Mouse (Mus musculus) liver, adult 2 months (tissue): Measurements from ENCODE around the gene Kcnc1. TPM values are rescaled to one million over a fixed set of nuclear protein-coding genes. Genes with fewer than 3 reads are reported as not detected.

Experiments
- DNase-seq: peaks from one replicate; pipeline ENCODE4 v3.0.0-alpha.2; 2011; ENCODE audit warnings: low read depth, low spot score; ENCODE audit errors: extremely low read depth
- H3K27ac ChIP-seq: fragments of 200-500 bp; replicated peaks from 2 replicates; pipeline ENCODE4 v1.5.1; 2012; ENCODE audit warnings: low read depth, mild to moderate bottlenecking, control low read depth, inconsistent platforms, low read length; ENCODE audit not compliant: insufficient read depth
- H3K27me3 ChIP-seq: fragments of 200-500 bp; 2 replicates; pipeline ENCODE4 v1.6.1; 2012; ENCODE audit warnings: mild to moderate bottlenecking, moderate library complexity, low read length, inconsistent platforms; ENCODE audit not compliant: control insufficient read depth, insufficient read depth
- H3K36me3 ChIP-seq: fragments of 200-500 bp; 2 replicates; pipeline ENCODE4 v1.6.1; 2012; ENCODE audit warnings: low read length, inconsistent platforms; ENCODE audit not compliant: control insufficient read depth, insufficient read depth
- H3K4me1 ChIP-seq: fragments of 200-500 bp; 2 replicates; pipeline ENCODE4 v1.6.1; 2011; ENCODE audit warnings: low read length; ENCODE audit not compliant: control insufficient read depth, insufficient read depth
- H3K4me3 ChIP-seq: fragments of 200-500 bp; 2 replicates; pipeline ENCODE4 v1.5.1; 2011; ENCODE audit warnings: low read depth, mild to moderate bottlenecking, control low read depth, low read length, moderate library complexity; ENCODE audit not compliant: insufficient read depth
- H3K79me2 ChIP-seq: fragments of 200-500 bp; 2 replicates; pipeline ENCODE4 v1.6.1; 2012; ENCODE audit warnings: inconsistent platforms, mild to moderate bottlenecking, low read length, moderate library complexity; ENCODE audit not compliant: control insufficient read depth, insufficient read depth
- H3K9ac ChIP-seq: fragments of 200-500 bp; 2 replicates; pipeline ENCODE4 v1.6.1; 2012; ENCODE audit warnings: low read depth, mild to moderate bottlenecking, control low read depth, inconsistent platforms, low read length
- CTCF ChIP-seq: fragments of 200-500 bp; IDR thresholded peaks from 2 replicates; pipeline ENCODE4 v1.5.1; 2011; ENCODE audit warnings: low read depth, low read length, control low read depth
- POLR2A ChIP-seq: fragments of 200-500 bp; IDR thresholded peaks from 2 replicates; pipeline ENCODE4 v1.6.1; 2011; ENCODE audit warnings: low read length, control low read depth; ENCODE audit not compliant: insufficient read depth; ENCODE audit errors: extremely low read depth
- WGBS: fragments of 180-500 bp; shearing (Covaris S2); methylation state at CpG from one replicate; pipeline ENCODE4 v1.1.7; 2018; 5-methylcytosine and 5-hydroxymethylcytosine counted together
- polyA plus RNA-seq: library from polyadenylated mRNA; depleted of rRNA; stranded (reverse); fragments of >200 nt; gene quantifications from 2 replicates; pipeline ENCODE4 v1.2.3, GENCODE M21; 2012
- total RNA-seq: library from RNA; depleted of rRNA; stranded (reverse); fragments of >200 nt; gene quantifications from 2 replicates; pipeline ENCODE4 v1.2.3, GENCODE M21; 2014

Gene Kcnc1
- total and polyA plus RNA-seq, 2 experiments = under 0.01 TPM; not detected in 1

DNA sequence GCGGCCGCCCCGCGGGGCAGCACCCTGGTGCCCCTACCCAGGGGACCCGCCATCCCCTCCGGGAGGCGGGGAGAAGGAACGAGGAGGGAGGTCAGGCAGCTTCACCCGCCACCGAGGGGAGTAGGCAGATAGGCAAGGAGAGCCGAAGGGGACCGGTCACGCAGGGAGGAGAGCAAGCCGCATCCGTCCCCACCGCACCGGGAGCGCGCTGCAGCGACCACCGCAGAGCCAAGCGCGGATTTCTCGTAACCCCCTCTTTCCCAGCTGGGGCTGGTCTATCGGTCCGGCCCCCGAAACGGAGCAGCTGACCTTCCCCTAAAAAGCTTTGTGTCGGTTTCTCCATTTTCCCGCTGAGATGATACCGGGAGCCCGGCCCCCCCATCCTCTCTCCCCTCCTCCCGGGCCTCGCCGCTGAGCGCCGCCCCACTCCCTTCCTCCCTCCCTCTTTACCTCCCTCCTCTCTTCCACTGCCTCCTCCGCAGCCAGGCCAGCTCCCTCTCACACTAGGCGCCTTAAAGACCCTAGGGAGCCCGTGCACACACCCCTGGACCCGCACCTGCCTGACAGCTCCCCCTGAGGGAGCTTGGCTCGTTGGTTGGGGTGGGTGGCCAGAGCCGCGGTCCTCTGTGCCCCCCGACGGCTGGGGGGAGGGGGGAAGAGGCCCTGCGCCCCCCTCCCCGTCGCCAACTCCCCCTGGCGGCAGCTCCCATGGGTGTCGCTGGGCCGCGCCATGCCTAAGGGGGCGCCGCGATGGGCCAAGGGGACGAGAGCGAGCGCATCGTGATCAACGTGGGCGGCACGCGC is 833 bp downstream of the Kcnc1 start:
- H3K27me3 ChIP-seq = peaks cover 29% of the 10 kb centered on the region
- H3K4me3 ChIP-seq = no peak overlapping the region
- H3K79me2 ChIP-seq = no peaks in the 10 kb centered on the region
- WGBS = 5% methylated on average over 63 of the region's 64 CpGs
- TF ChIP-seq POLR2A (no peak), CTCF (no peak)
- no peaks in the 10 kb centered on the region for H3K4me1 ChIP-seq
- H3K36me3 ChIP-seq = no peaks in the 10 kb centered on the region
- no peak for DNase-seq
- no peak overlapping the region for H3K27ac ChIP-seq
- H3K9ac ChIP-seq = no peak overlapping the region

DNA sequence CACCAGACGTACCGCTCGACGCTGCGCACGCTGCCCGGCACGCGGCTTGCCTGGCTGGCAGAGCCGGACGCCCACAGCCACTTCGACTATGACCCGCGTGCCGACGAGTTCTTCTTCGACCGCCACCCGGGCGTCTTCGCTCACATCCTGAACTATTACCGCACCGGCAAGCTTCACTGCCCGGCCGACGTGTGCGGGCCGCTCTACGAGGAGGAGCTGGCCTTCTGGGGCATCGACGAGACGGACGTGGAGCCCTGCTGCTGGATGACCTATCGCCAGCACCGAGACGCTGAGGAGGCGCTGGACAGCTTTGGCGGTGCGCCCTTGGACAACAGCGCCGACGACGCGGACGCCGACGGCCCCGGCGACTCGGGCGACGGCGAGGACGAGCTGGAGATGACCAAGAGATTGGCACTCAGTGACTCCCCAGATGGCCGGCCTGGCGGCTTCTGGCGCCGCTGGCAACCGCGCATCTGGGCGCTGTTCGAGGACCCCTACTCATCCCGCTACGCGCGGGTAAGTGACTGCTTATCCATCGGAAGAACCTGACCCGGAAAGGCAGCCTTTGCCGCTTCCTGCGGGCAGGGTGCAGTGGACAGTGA is 1.5 kb downstream of the Kcnc1 start:
- Histone ChIP-seq H3K4me1 (no peaks in the 10 kb centered on the region), H3K4me3 (no peak overlapping the region), H3K27ac (no peak overlapping the region), H3K79me2 (no peaks in the 10 kb centered on the region), H3K27me3 (peaks cover 29% of the 10 kb centered on the region), H3K9ac (no peak overlapping the region), H3K36me3 (no peaks in the 10 kb centered on the region)
- TF ChIP-seq POLR2A = no peak
- no peak for TF ChIP-seq CTCF
- WGBS = 16% methylated on average over 70 of the region's 70 CpGs
- no peak for DNase-seq

- WGBS = 53% methylated on average over 4 of the region's 4 CpGs
- H3K27ac ChIP-seq = no peak overlapping the region
- H3K9ac ChIP-seq = no peak overlapping the region
- no peak overlapping the region for H3K4me3 ChIP-seq
- no peaks in the 10 kb centered on the region for H3K4me1 ChIP-seq
- no peak for DNase-seq
- no peaks in the 10 kb centered on the region for H3K79me2 ChIP-seq
- H3K36me3 ChIP-seq = no peaks in the 10 kb centered on the region
- H3K27me3 ChIP-seq = peaks cover 29% of the 10 kb centered on the region
- TF ChIP-seq CTCF = no peak
- no peak for TF ChIP-seq POLR2A
Observed at GRCm38 (mm10) chr7:46398612-46399011, 2.3 kb downstream of the Kcnc1 start.

DNA sequence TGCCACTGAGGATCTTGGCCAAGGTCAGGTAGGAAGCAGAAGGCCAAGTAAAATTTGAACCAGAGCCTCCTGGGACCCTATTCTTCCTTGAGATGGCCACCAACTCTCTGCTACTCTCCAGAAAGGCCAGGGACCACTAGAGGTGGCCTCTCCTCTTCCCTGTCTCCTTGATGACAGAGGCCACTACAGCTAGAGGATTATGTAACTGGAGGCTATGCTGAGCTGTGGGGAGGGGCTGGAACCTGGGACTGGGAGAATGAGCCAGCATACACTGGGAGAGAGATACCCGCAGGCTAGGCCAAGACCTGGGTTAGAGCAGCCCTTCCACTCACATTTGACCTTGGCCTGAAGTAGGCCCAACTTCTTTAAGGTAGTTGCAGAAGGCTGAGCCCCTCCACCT is 3.4 kb downstream of the Kcnc1 start:
- Histone ChIP-seq H3K79me2 (no peaks in the 10 kb centered on the region), H3K9ac (no peak overlapping the region), H3K4me3 (no peak overlapping the region), H3K36me3 (no peaks in the 10 kb centered on the region), H3K27me3 (peaks cover 29% of the 10 kb centered on the region), H3K27ac (no peak overlapping the region), H3K4me1 (no peaks in the 10 kb centered on the region)
- WGBS = 75% methylated on average over 1 of the region's 1 CpGs
- no peak for DNase-seq
- TF ChIP-seq CTCF (no peak), POLR2A (no peak)

DNA sequence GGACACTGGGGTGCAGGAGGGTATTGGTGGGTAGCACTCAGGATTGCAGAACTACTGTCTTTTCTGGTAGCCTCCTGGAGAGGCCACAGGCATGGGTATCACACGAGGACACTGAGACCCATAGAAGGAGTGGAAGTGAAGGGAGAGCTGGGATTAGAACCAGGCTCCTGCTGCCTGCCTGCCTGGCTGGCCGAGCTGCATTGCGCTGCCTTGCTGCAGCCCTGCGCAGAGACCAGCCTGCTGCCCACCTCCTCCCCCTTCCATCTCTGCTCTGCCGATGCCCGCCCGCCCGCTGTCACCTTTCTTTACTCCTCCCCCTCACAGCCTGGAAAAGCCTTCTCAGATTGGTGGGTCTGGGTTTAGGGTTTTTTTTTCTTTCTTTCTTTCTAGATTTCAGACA is 4.0 kb downstream of the Kcnc1 start:
- no peak overlapping the region for H3K4me3 ChIP-seq
- peaks cover 29% of the 10 kb centered on the region for H3K27me3 ChIP-seq
- DNase-seq = no peak
- 52% methylated on average over 8 of the region's 8 CpGs for WGBS
- H3K36me3 ChIP-seq = no peaks in the 10 kb centered on the region
- no peak for TF ChIP-seq POLR2A
- TF ChIP-seq CTCF = no peak
- H3K27ac ChIP-seq = no peak overlapping the region
- H3K9ac ChIP-seq = no peak overlapping the region
- no peaks in the 10 kb centered on the region for H3K79me2 ChIP-seq
- no peaks in the 10 kb centered on the region for H3K4me1 ChIP-seq
